Mouse (Mus musculus) heart, postnatal 0 days (tissue): Measurements from ENCODE around the gene Tmem168.

Source experiments
- CTCF ChIP-seq: IDR thresholded peaks from 2 replicates; pipeline ENCODE4 v1.5.1; 2016; ENCODE audit warnings: antibody characterized with exemption, control low read depth, low read depth
- EP300 ChIP-seq: IDR thresholded peaks from 2 replicates; pipeline ENCODE4 v1.6.1; 2016; ENCODE audit warnings: antibody characterized with exemption, low read depth

GRCm38 (mm10) chr6:13565734-13566133 lies 42.2 kb downstream of the Tmem168 start:
- peak; percentile 31 for TF ChIP-seq CTCF
- TF ChIP-seq EP300: no peak
